ENCODE assay signal across 15 mouse cellular contexts in the genomic region with DNA sequence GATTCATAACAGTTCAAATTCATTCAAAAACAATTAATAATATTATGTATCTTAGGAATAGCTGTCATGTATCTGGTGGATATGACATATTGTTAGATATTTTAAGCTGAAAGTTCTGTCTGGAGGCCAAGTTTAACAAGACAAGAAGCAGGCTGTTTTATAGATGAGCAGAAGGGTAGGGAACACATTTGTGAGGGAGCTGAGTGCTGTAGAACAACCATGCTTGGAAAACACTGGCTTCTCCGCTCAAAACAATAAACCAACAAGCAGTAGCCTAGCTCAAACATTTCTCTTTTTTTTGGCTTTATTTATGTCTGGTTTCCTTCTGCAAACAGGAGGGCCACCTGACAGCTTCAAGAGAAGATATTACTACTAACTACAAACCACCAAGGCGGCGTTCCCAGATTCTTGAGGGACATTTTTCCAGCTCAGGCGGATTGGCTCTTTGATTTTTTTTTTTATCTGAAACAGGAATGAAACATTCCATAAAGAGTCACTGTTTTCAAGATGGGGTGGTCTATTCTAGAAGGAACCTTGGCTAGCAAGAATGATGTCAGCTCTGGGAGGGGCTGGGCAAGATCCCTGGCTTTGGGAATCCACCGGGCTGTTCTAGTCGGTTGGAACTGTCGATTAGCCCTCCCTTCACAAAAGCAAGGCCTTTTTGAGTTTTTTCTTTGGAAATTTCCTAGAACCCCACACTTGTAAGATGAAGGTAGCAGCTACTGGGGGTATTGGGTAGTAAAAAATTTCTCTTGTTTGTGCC.
DNase-seq lines count a peak whose midpoint lies in the region; ATAC-seq and TF ChIP-seq lines count a peak whose summit lies in the region.
"Had no signal": no experiment of that assay in that cellular context is flagged by ENCODE, and none has a peak within 500 bp of the region (broad histone marks: within the 10 kb centered on the region; RNA-seq: fewer than 3 reads in every experiment).

No protein-coding gene starts in this region.

- no peaks in the 10 kb centered on the region for H3K4me1 ChIP-seq in kidney, adult 2 months (ENCODE audit: control insufficient read depth, insufficient read depth, low read length)
- H3K4me1 ChIP-seq in stomach, postnatal 0 days (replicated peaks; ENCODE audit: control insufficient read depth, insufficient read depth), result peaks cover 2% of the 10 kb centered on the region; the same call in 1 of the 2 replicates
- H3K4me1 ChIP-seq: limb, embryonic 15.5 days had no signal

- no peaks in the 10 kb centered on the region for H3K9me3 ChIP-seq in stomach, postnatal 0 days (ENCODE audit: control insufficient read depth, low read length)
- H3K9me3 ChIP-seq: limb, embryonic 15.5 days had no signal

- H3K9ac ChIP-seq in stomach, postnatal 0 days (ENCODE audit: low read length), result no peak overlapping the region
- H3K9ac ChIP-seq: limb, embryonic 15.5 days had no signal

- H3K4me3 ChIP-seq in kidney, adult 2 months (ENCODE audit: insufficient read depth, low read depth, low read length), result no peak overlapping the region
- H3K4me3 ChIP-seq in stomach, postnatal 0 days (ENCODE audit: low read depth, low read length), result no peak overlapping the region
- H3K4me3 ChIP-seq: erythroblast, embryonic 14.5 days; left cerebral cortex, adult 2 months; limb, embryonic 15.5 days had no signal

- peak; percentile 44 for TF ChIP-seq EP300 in stomach, postnatal 0 days (optimal IDR thresholded peaks at IDR 0.05)

- no peak overlapping the region for H3K27ac ChIP-seq in kidney, adult 2 months (ENCODE audit: insufficient read depth, low read depth, low read length)
- no peak overlapping the region for H3K27ac ChIP-seq in stomach, postnatal 0 days (replicated peaks)
- H3K27ac ChIP-seq: left cerebral cortex, adult 2 months; limb, embryonic 15.5 days had no signal

- ATAC-seq in stomach, postnatal 0 days (ENCODE audit: low FRiP score, low TSS enrichment), result no peak; the same call in 1 of the 2 replicates
- ATAC-seq in erythroid progenitor cell, adult 5-6 weeks (replicated peaks; ENCODE audit: low FRiP score, poor library complexity, severe bottlenecking), result no peak
- ATAC-seq: hindbrain, embryonic 16.5 days had no signal

- peak; percentile 33 for DNase-seq in kidney, adult 2 months
- no peak for DNase-seq in kidney, postnatal 36 days
- DNase-seq in urinary bladder, postnatal 25 days (ENCODE audit: low spot score), result peak; percentile 19
- no peak for DNase-seq in urinary bladder, adult 18-20 months (ENCODE audit: low spot score in 2 of 2)
- DNase-seq in layer of hippocampus, adult 9-10 months (ENCODE audit: low spot score), result peak; percentile 26
- no peak for DNase-seq in stomach, postnatal 0 days (ENCODE audit: low spot score)
- DNase-seq in left cerebral cortex, adult 8-10 months (ENCODE audit: low spot score in 2 of 2), result no peak
- DNase-seq: adrenal gland, postnatal 25 days; cerebellum, adult 11-12 months; embryo, embryonic 11 days had no signal

- no peak overlapping the region for H3K4me2 ChIP-seq in stomach, postnatal 0 days (replicated peaks; ENCODE audit: low read depth)
- H3K4me2 ChIP-seq: limb, embryonic 15.5 days had no signal

- H3K36me3 ChIP-seq in kidney, adult 2 months (ENCODE audit: control insufficient read depth, insufficient read depth, low read length), result no peaks in the 10 kb centered on the region
- H3K36me3 ChIP-seq in stomach, postnatal 0 days (ENCODE audit: control insufficient read depth, insufficient read depth, low read length), result no peaks in the 10 kb centered on the region
- H3K36me3 ChIP-seq: limb, embryonic 15.5 days had no signal

- no peak for TF ChIP-seq POLR2A in kidney, adult 2 months (IDR thresholded peaks at IDR 0.05; ENCODE audit: low read depth, low read length)

- TF ChIP-seq CTCF in kidney, adult 2 months (conservative IDR thresholded peaks at IDR 0.05; ENCODE audit: insufficient read depth, insufficient read length, low read depth, low read length), result no peak
- TF ChIP-seq CTCF in stomach, postnatal 0 days (IDR thresholded peaks at IDR 0.05; ENCODE audit: low read depth), result no peak

- WGBS in kidney, adult 2 months, result 82% methylated on average over 7 of the region's 7 CpGs
- WGBS in stomach, postnatal 0 days, result 52% methylated on average over 7 of the region's 7 CpGs

- no peaks in the 10 kb centered on the region for H3K27me3 ChIP-seq in kidney, adult 2 months (replicated peaks; ENCODE audit: control insufficient read depth, insufficient read depth, low read length)
- H3K27me3 ChIP-seq in stomach, postnatal 0 days (ENCODE audit: control insufficient read depth, insufficient read depth, low read length), result no peaks in the 10 kb centered on the region
- H3K27me3 ChIP-seq: limb, embryonic 15.5 days had no signal

Comparison
In these comparisons a context has a peak if more than half of its experiments do, and no peak if none do; other contexts are left out.
1. DNase-seq: peak in kidney, adult 2 months (single experiment), urinary bladder, postnatal 25 days (single experiment) and layer of hippocampus, adult 9-10 months (single experiment); none in kidney, postnatal 36 days (0 of 2), urinary bladder, adult 18-20 months (0 of 2), stomach, postnatal 0 days (single experiment) and left cerebral cortex, adult 8-10 months (0 of 2).